Mouse (Mus musculus): ENCODE data around the gene Capn2. TPM values are rescaled to one million over a fixed set of nuclear protein-coding genes. Genes with fewer than 3 reads are reported as not detected.

Capn2 gene
- polyA plus RNA-seq, 1 experiment from 2014 or later: 68.7 TPM

- Histone ChIP-seq H3K9me3 (ENCODE audit: control insufficient read depth, low read length) (no peaks in the 10 kb centered on the region), H3K27ac (replicated peaks; ENCODE audit: low read depth, low read length) (no peak overlapping the region), H3K36me3 (ENCODE audit: control insufficient read depth, insufficient read depth, low read length) (no peaks in the 10 kb centered on the region), H3K27me3 (ENCODE audit: control insufficient read depth, insufficient read depth, low read length) (no peaks in the 10 kb centered on the region), H3K9ac (replicated peaks; ENCODE audit: low read length) (no peak overlapping the region), H3K4me2 (ENCODE audit: low read length) (no peak overlapping the region), H3K4me3 (replicated peaks; ENCODE audit: low read depth, low read length) (no peak overlapping the region), H3K4me1 (ENCODE audit: control insufficient read depth, insufficient read depth, low read length) (peaks cover 4% of the 10 kb centered on the region; the same call in 1 of the 2 replicates)
- DNase-seq (no peak), ATAC-seq (ENCODE audit: low FRiP score, low TSS enrichment) (no peak)
- 85% methylated on average over 4 of the region's 4 CpGs for WGBS
Observed at GRCm38 (mm10) chr1:182558271-182558670, 40.9 kb upstream of the Capn2 start.

GRCm38 (mm10) chr1:182553649-182554375, 36.4 kb upstream of the Capn2 start:
- no peak overlapping the region for H3K4me2 ChIP-seq (ENCODE audit: low read length)
- peak; percentile 76 for DNase-seq
- H3K9ac ChIP-seq (replicated peaks; ENCODE audit: low read length): no peak overlapping the region
- H3K27ac ChIP-seq (replicated peaks; ENCODE audit: low read depth, low read length): no peak overlapping the region
- H3K4me3 ChIP-seq (replicated peaks; ENCODE audit: low read depth, low read length): no peak overlapping the region
- 61% methylated on average over 12 of the region's 12 CpGs for WGBS
- H3K4me1 ChIP-seq (ENCODE audit: control insufficient read depth, insufficient read depth, low read length): no peaks in the 10 kb centered on the region
- no peaks in the 10 kb centered on the region for H3K36me3 ChIP-seq (ENCODE audit: control insufficient read depth, insufficient read depth, low read length)
- ATAC-seq (ENCODE audit: low FRiP score, low TSS enrichment): no peak
- no peaks in the 10 kb centered on the region for H3K9me3 ChIP-seq (ENCODE audit: control insufficient read depth, low read length)
- no peaks in the 10 kb centered on the region for H3K27me3 ChIP-seq (ENCODE audit: control insufficient read depth, insufficient read depth, low read length)

GRCm38 (mm10) chr1:182550761-182551160, 33.4 kb upstream of the Capn2 start:
- ATAC-seq (ENCODE audit: low FRiP score, low TSS enrichment): no peak
- WGBS: 77% methylated on average over 8 of the region's 8 CpGs
- DNase-seq: no peak
- Histone ChIP-seq H3K27ac (replicated peaks; ENCODE audit: low read depth, low read length) (no peak overlapping the region), H3K9me3 (ENCODE audit: control insufficient read depth, low read length) (no peaks in the 10 kb centered on the region), H3K27me3 (ENCODE audit: control insufficient read depth, insufficient read depth, low read length) (no peaks in the 10 kb centered on the region), H3K4me3 (replicated peaks; ENCODE audit: low read depth, low read length) (no peak overlapping the region), H3K9ac (replicated peaks; ENCODE audit: low read length) (no peak overlapping the region), H3K4me1 (ENCODE audit: control insufficient read depth, insufficient read depth, low read length) (no peaks in the 10 kb centered on the region), H3K4me2 (ENCODE audit: low read length) (no peak overlapping the region), H3K36me3 (ENCODE audit: control insufficient read depth, insufficient read depth, low read length) (no peaks in the 10 kb centered on the region)

DNA sequence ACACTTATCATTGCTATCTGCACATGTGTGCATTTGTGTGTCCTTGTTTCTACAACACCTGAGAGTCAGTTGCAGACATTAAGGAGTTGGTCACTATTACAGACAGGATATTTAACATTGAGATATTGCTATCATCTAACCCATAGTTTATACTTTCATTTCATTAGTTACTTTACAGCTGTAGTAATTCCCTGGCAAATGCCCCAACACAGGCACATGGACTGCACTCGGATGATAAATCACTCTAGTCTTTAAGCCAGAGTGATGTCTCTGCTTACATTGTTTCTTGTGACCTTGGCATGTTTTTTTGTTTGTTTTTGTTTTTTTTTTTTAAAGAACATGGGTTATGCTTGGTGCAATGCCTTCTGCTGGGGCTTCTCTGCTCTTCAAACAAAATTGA, 26.5 kb upstream of the Capn2 start:
- DNase-seq (no peak), ATAC-seq (ENCODE audit: low FRiP score, low TSS enrichment) (no peak)
- Histone ChIP-seq H3K4me1 (ENCODE audit: control insufficient read depth, insufficient read depth, low read length) (0 out of 2 replicates have a peak, but pooled peaks cover 2% of the 10 kb centered on the region), H3K36me3 (ENCODE audit: control insufficient read depth, insufficient read depth, low read length) (no peaks in the 10 kb centered on the region), H3K4me3 (replicated peaks; ENCODE audit: low read depth, low read length) (no peak overlapping the region), H3K27me3 (ENCODE audit: control insufficient read depth, insufficient read depth, low read length) (no peaks in the 10 kb centered on the region), H3K27ac (replicated peaks; ENCODE audit: low read depth, low read length) (no peak overlapping the region), H3K9ac (replicated peaks; ENCODE audit: low read length) (no peak overlapping the region), H3K9me3 (ENCODE audit: control insufficient read depth, low read length) (no peaks in the 10 kb centered on the region), H3K4me2 (ENCODE audit: low read length) (no peak overlapping the region)
- 71% methylated on average over 1 of the region's 1 CpGs for WGBS

- 81% methylated on average over 8 of the region's 8 CpGs for WGBS
- Histone ChIP-seq H3K4me2 (ENCODE audit: low read length) (no peak overlapping the region), H3K4me3 (replicated peaks; ENCODE audit: low read depth, low read length) (no peak overlapping the region), H3K27me3 (ENCODE audit: control insufficient read depth, insufficient read depth, low read length) (no peaks in the 10 kb centered on the region), H3K27ac (replicated peaks; ENCODE audit: low read depth, low read length) (no peak overlapping the region), H3K9ac (replicated peaks; ENCODE audit: low read length) (no peak overlapping the region), H3K4me1 (ENCODE audit: control insufficient read depth, insufficient read depth, low read length) (0 out of 2 replicates have a peak, but pooled peaks cover 3% of the 10 kb centered on the region), H3K36me3 (ENCODE audit: control insufficient read depth, insufficient read depth, low read length) (no peaks in the 10 kb centered on the region), H3K9me3 (ENCODE audit: control insufficient read depth, low read length) (no peaks in the 10 kb centered on the region)
- DNase-seq (no peak), ATAC-seq (ENCODE audit: low FRiP score, low TSS enrichment) (no peak)
Observed at GRCm38 (mm10) chr1:182543136-182543535, 25.7 kb upstream of the Capn2 start.

DNA sequence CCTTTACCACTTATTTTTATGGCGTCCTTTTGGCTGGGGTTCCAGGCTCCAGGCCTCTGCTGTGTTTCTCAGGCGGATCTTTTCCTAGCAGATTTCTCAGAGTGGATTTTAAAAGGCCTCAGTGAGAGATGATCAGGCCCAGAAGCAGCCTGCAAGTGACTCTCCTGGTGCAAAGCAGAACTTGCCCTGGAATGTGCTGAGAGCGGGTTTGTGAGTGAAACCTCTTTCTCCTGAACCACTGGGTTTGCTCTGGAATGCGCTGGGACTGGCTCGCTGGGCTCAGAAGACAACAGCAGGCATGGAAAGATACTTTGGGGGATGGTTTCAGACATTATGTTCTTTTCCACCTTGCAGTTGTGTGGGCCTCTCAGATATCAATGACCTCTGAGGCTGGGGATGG, 24.7 kb upstream of the Capn2 start:
- H3K36me3 ChIP-seq (ENCODE audit: control insufficient read depth, insufficient read depth, low read length): no peaks in the 10 kb centered on the region
- H3K9me3 ChIP-seq (ENCODE audit: control insufficient read depth, low read length): no peaks in the 10 kb centered on the region
- WGBS: 71% methylated on average over 5 of the region's 5 CpGs
- no peaks in the 10 kb centered on the region for H3K27me3 ChIP-seq (ENCODE audit: control insufficient read depth, insufficient read depth, low read length)
- H3K9ac ChIP-seq (replicated peaks; ENCODE audit: low read length): no peak overlapping the region
- ATAC-seq (ENCODE audit: low FRiP score, low TSS enrichment) (no peak), DNase-seq (no peak)
- no peak overlapping the region for H3K4me2 ChIP-seq (ENCODE audit: low read length)
- H3K4me3 ChIP-seq (replicated peaks; ENCODE audit: low read depth, low read length): no peak overlapping the region
- H3K4me1 ChIP-seq (ENCODE audit: control insufficient read depth, insufficient read depth, low read length): 0 out of 2 replicates have a peak, but pooled peaks cover 3% of the 10 kb centered on the region
- no peak overlapping the region for H3K27ac ChIP-seq (replicated peaks; ENCODE audit: low read depth, low read length)

- Histone ChIP-seq H3K9me3 (ENCODE audit: control insufficient read depth, low read length) (no peaks in the 10 kb centered on the region), H3K4me1 (ENCODE audit: control insufficient read depth, insufficient read depth, low read length) (0 out of 2 replicates have a peak, but pooled peaks cover 3% of the 10 kb centered on the region), H3K4me3 (replicated peaks; ENCODE audit: low read depth, low read length) (peak overlapping the region; percentile 38), H3K4me2 (ENCODE audit: low read length) (peak overlapping the region; percentile 57), H3K27ac (replicated peaks; ENCODE audit: low read depth, low read length) (peak overlapping the region; percentile 81), H3K36me3 (ENCODE audit: control insufficient read depth, insufficient read depth, low read length) (no peaks in the 10 kb centered on the region), H3K27me3 (ENCODE audit: control insufficient read depth, insufficient read depth, low read length) (no peaks in the 10 kb centered on the region), H3K9ac (replicated peaks; ENCODE audit: low read length) (peak overlapping the region; percentile 53)
- peak; percentile 95 for DNase-seq
- WGBS: 21% methylated on average over 9 of the region's 9 CpGs
- peak; percentile 77 for ATAC-seq (ENCODE audit: low FRiP score, low TSS enrichment)
Observed at GRCm38 (mm10) chr1:182539023-182539940, 21.9 kb upstream of the Capn2 start.

- H3K4me2 ChIP-seq (ENCODE audit: low read length): no peak overlapping the region
- no peak overlapping the region for H3K27ac ChIP-seq (replicated peaks; ENCODE audit: low read depth, low read length)
- 0 out of 2 replicates have a peak, but pooled peaks cover 3% of the 10 kb centered on the region for H3K4me1 ChIP-seq (ENCODE audit: control insufficient read depth, insufficient read depth, low read length)
- WGBS: 96% methylated on average over 3 of the region's 3 CpGs
- no peak overlapping the region for H3K4me3 ChIP-seq (replicated peaks; ENCODE audit: low read depth, low read length)
- H3K27me3 ChIP-seq (ENCODE audit: control insufficient read depth, insufficient read depth, low read length): no peaks in the 10 kb centered on the region
- no peaks in the 10 kb centered on the region for H3K9me3 ChIP-seq (ENCODE audit: control insufficient read depth, low read length)
- ATAC-seq (ENCODE audit: low FRiP score, low TSS enrichment) (no peak), DNase-seq (no peak)
- no peaks in the 10 kb centered on the region for H3K36me3 ChIP-seq (ENCODE audit: control insufficient read depth, insufficient read depth, low read length)
- no peak overlapping the region for H3K9ac ChIP-seq (replicated peaks; ENCODE audit: low read length)
Observed at GRCm38 (mm10) chr1:182535080-182535481, 17.7 kb upstream of the Capn2 start.

All from midbrain, embryonic 14.5 days (tissue).